Mouse (Mus musculus): ENCODE data around the gene Vwce.

The Vwce gene

GRCm38 (mm10) chr19:10645616-10646015 is 11.6 kb downstream of the Vwce start:
- DNase-seq (ENCODE audit: low spot score in 2 of 2): no peak

- no peak for DNase-seq (ENCODE audit: low spot score in 2 of 2)
Measured at GRCm38 (mm10) chr19:10648156-10648555, 14.1 kb downstream of the Vwce start.

GRCm38 (mm10) chr19:10656058-10656457 is 22.0 kb downstream of the Vwce start:
- DNase-seq (ENCODE audit: low spot score in 2 of 2): no peak

GRCm38 (mm10) chr19:10657742-10658141 is 23.7 kb downstream of the Vwce start:
- no peak for DNase-seq (ENCODE audit: low spot score in 2 of 2)

- DNase-seq (ENCODE audit: low spot score in 2 of 2): no peak
Measured at GRCm38 (mm10) chr19:10658406-10658805, 24.4 kb downstream of the Vwce start.

- DNase-seq (ENCODE audit: low spot score in 2 of 2): no peak
Measured at GRCm38 (mm10) chr19:10661373-10661772, 27.4 kb downstream of the Vwce start.

- no peak for DNase-seq (ENCODE audit: low spot score in 2 of 2)
Measured at GRCm38 (mm10) chr19:10661919-10662318, 27.9 kb downstream of the Vwce start.

GRCm38 (mm10) chr19:10662665-10663064 is 28.7 kb downstream of the Vwce start:
- no peak for DNase-seq (ENCODE audit: low spot score in 2 of 2)

GRCm38 (mm10) chr19:10665093-10665492 is 31.1 kb downstream of the Vwce start:
- no peak for DNase-seq (ENCODE audit: low spot score in 2 of 2)

- peak; percentile 34 to 49 for DNase-seq (ENCODE audit: low spot score in 2 of 2)
Measured at GRCm38 (mm10) chr19:10665499-10665898, 31.5 kb downstream of the Vwce start.

- DNase-seq (ENCODE audit: low spot score in 2 of 2): no peak
Measured at GRCm38 (mm10) chr19:10671319-10671718, 37.3 kb downstream of the Vwce start.

- no peak for DNase-seq (ENCODE audit: low spot score in 2 of 2)
Measured at GRCm38 (mm10) chr19:10671854-10672417, 37.9 kb downstream of the Vwce start.

GRCm38 (mm10) chr19:10673275-10673674 is 39.3 kb downstream of the Vwce start:
- DNase-seq (ENCODE audit: low spot score in 2 of 2): no peak

GRCm38 (mm10) chr19:10676656-10677055 is 42.6 kb downstream of the Vwce start:
- no peak for DNase-seq (ENCODE audit: low spot score in 2 of 2)

GRCm38 (mm10) chr19:10677915-10678771 is 44.1 kb downstream of the Vwce start, which contains the start of gene Pga5:
Pga5 (minus strand) TSS chr19:10678071.
- DNase-seq (ENCODE audit: low spot score in 2 of 2): peak; percentile 48 to 58

GRCm38 (mm10) chr19:10678772-10679067 is 44.7 kb downstream of the Vwce start:
- DNase-seq (ENCODE audit: low spot score in 2 of 2): no peak

- no peak for DNase-seq (ENCODE audit: low spot score in 2 of 2)
Measured at GRCm38 (mm10) chr19:10681571-10681970, 47.6 kb downstream of the Vwce start.

GRCm38 (mm10) chr19:10685081-10685480 is 51.1 kb downstream of the Vwce start:
- DNase-seq (ENCODE audit: low spot score in 2 of 2): no peak

- no peak for DNase-seq (ENCODE audit: low spot score in 2 of 2)
Measured at GRCm38 (mm10) chr19:10685727-10686126, 51.7 kb downstream of the Vwce start.

- DNase-seq (ENCODE audit: low spot score in 2 of 2): peak; percentile 92 to 100
Measured at GRCm38 (mm10) chr19:10688537-10689352, 54.7 kb downstream of the Vwce start, which contains the start of gene Vps37c. Vps37c (plus strand) TSS chr19:10688735.

GRCm38 (mm10) chr19:10689470-10690166 is 55.6 kb downstream of the Vwce start:
- DNase-seq (ENCODE audit: low spot score in 2 of 2): no peak

GRCm38 (mm10) chr19:10690336-10690735 is 56.3 kb downstream of the Vwce start:
- no peak for DNase-seq (ENCODE audit: low spot score in 2 of 2)
